Comparison of ENCODE assay signal across 13 mouse cellular contexts in genomic region chr16:90533119-90533673, GRCm38 (mm10).
DNase-seq lines count a peak whose midpoint lies in the region; ATAC-seq lines count a peak whose summit lies in the region.
"Had no signal": no experiment of that assay in that cellular context is flagged by ENCODE, and none has a peak within 500 bp of the region (broad histone marks: within the 10 kb centered on the region; RNA-seq: fewer than 3 reads in every experiment).

No protein-coding gene starts in this region.

- DNase-seq in heart, embryonic 10.5 days (ENCODE audit: low spot score) = no peak
- peak; percentile 81 for DNase-seq in NIH3T3 (ENCODE audit: low read depth)
- DNase-seq in embryonic facial prominence, embryonic 11.5 days (ENCODE audit: low spot score) = peak; percentile 78
- DNase-seq in urinary bladder, postnatal 10 days (ENCODE audit: low spot score) = no peak
- no peak for DNase-seq in midbrain, embryonic 10.5 days (ENCODE audit: low spot score)
- DNase-seq: cerebellum, adult 9-10 months; heart, postnatal 4 days; liver; lung, postnatal 10 days had no signal

- no peak for ATAC-seq in heart, embryonic 11.5 days (replicated peaks; ENCODE audit: insufficient number of reproducible peaks, low FRiP score, low TSS enrichment)
- peak; percentile 36; the same call in 1 of the 2 replicates for ATAC-seq in embryonic facial prominence, embryonic 11.5 days (replicated peaks; ENCODE audit: insufficient number of reproducible peaks, low FRiP score, low TSS enrichment, low read depth)
- ATAC-seq in limb, embryonic 12.5 days (ENCODE audit: insufficient number of reproducible peaks, insufficient read depth, low FRiP score, low TSS enrichment, low read depth) = peak; percentile 18
- ATAC-seq: intestine, embryonic 15.5 days had no signal

- no peaks in the 10 kb centered on the region for H3K36me3 ChIP-seq in heart, embryonic 10.5 days
- H3K36me3 ChIP-seq in heart, embryonic 11.5 days (ENCODE audit: control insufficient read depth, insufficient read depth, low read length) = no peaks in the 10 kb centered on the region
- no peaks in the 10 kb centered on the region for H3K36me3 ChIP-seq in embryonic facial prominence, embryonic 11.5 days (replicated peaks; ENCODE audit: control insufficient read depth, insufficient read depth, low read depth, low read length)
- no peaks in the 10 kb centered on the region for H3K36me3 ChIP-seq in limb, embryonic 12.5 days
- no peaks in the 10 kb centered on the region for H3K36me3 ChIP-seq in midbrain, embryonic 10.5 days
- H3K36me3 ChIP-seq: intestine, embryonic 15.5 days had no signal

- 0 out of 2 replicates have a peak overlapping the region, but pooled peaks have one; percentile 6 for H3K27ac ChIP-seq in heart, embryonic 10.5 days
- no peak overlapping the region for H3K27ac ChIP-seq in heart, embryonic 11.5 days (ENCODE audit: low read depth, low read length)
- H3K27ac ChIP-seq in embryonic facial prominence, embryonic 11.5 days (replicated peaks; ENCODE audit: low read depth, low read length) = no peak overlapping the region
- H3K27ac ChIP-seq in limb, embryonic 12.5 days = peak overlapping the region; percentile 85
- no peak overlapping the region for H3K27ac ChIP-seq in midbrain, embryonic 10.5 days (replicated peaks)
- H3K27ac ChIP-seq: intestine, embryonic 15.5 days had no signal

- H3K4me3 ChIP-seq in heart, embryonic 10.5 days = no peak overlapping the region
- no peak overlapping the region for H3K4me3 ChIP-seq in heart, embryonic 11.5 days (ENCODE audit: low read depth, low read length)
- no peak overlapping the region for H3K4me3 ChIP-seq in embryonic facial prominence, embryonic 11.5 days (ENCODE audit: low read depth, low read length)
- no peak overlapping the region for H3K4me3 ChIP-seq in limb, embryonic 12.5 days (replicated peaks)
- H3K4me3 ChIP-seq in midbrain, embryonic 10.5 days = no peak overlapping the region
- H3K4me3 ChIP-seq: intestine, embryonic 15.5 days had no signal

- 76% methylated on average over 10 of the region's 10 CpGs for WGBS in heart, embryonic 10.5 days
- WGBS in heart, embryonic 11.5 days (ENCODE audit: insufficient replicate concordance) = 76% methylated on average over 10 of the region's 10 CpGs
- 23% methylated on average over 10 of the region's 10 CpGs for WGBS in embryonic facial prominence, embryonic 11.5 days
- WGBS in limb, embryonic 12.5 days = 5% methylated on average over 10 of the region's 10 CpGs
- WGBS in midbrain, embryonic 10.5 days = 70% methylated on average over 10 of the region's 10 CpGs

- no peak overlapping the region for H3K9ac ChIP-seq in heart, embryonic 11.5 days (ENCODE audit: low read depth, low read length)
- H3K9ac ChIP-seq in embryonic facial prominence, embryonic 11.5 days (replicated peaks; ENCODE audit: low read length) = no peak overlapping the region
- no peak overlapping the region for H3K9ac ChIP-seq in limb, embryonic 12.5 days (replicated peaks)
- H3K9ac ChIP-seq: intestine, embryonic 15.5 days had no signal

- no peak overlapping the region for H3K4me2 ChIP-seq in heart, embryonic 11.5 days
- H3K4me2 ChIP-seq in embryonic facial prominence, embryonic 11.5 days (ENCODE audit: low read depth, low read length) = no peak overlapping the region
- H3K4me2 ChIP-seq in limb, embryonic 12.5 days = peak overlapping the region; percentile 26
- H3K4me2 ChIP-seq: intestine, embryonic 15.5 days; midbrain, embryonic 11.5 days had no signal

- H3K4me1 ChIP-seq in heart, embryonic 10.5 days = 0 out of 2 replicates have a peak, but pooled peaks cover 4% of the 10 kb centered on the region
- H3K4me1 ChIP-seq in heart, embryonic 11.5 days (ENCODE audit: control insufficient read depth, insufficient read depth, low read length) = no peaks in the 10 kb centered on the region
- H3K4me1 ChIP-seq in embryonic facial prominence, embryonic 11.5 days (ENCODE audit: control insufficient read depth, insufficient read depth, low read length) = no peaks in the 10 kb centered on the region
- H3K4me1 ChIP-seq in limb, embryonic 12.5 days (replicated peaks) = peaks cover 19% of the 10 kb centered on the region
- H3K4me1 ChIP-seq in midbrain, embryonic 10.5 days = 0 out of 2 replicates have a peak, but pooled peaks cover 4% of the 10 kb centered on the region
- H3K4me1 ChIP-seq: intestine, embryonic 15.5 days had no signal

- H3K9me3 ChIP-seq in heart, embryonic 10.5 days = no peaks in the 10 kb centered on the region
- no peaks in the 10 kb centered on the region for H3K9me3 ChIP-seq in heart, embryonic 11.5 days (replicated peaks; ENCODE audit: control insufficient read depth, low read length)
- H3K9me3 ChIP-seq in embryonic facial prominence, embryonic 11.5 days (replicated peaks; ENCODE audit: control insufficient read depth, low read length) = no peaks in the 10 kb centered on the region
- peaks cover 3% of the 10 kb centered on the region; the same call in 1 of the 2 replicates for H3K9me3 ChIP-seq in limb, embryonic 12.5 days
- no peaks in the 10 kb centered on the region for H3K9me3 ChIP-seq in midbrain, embryonic 10.5 days (replicated peaks)
- H3K9me3 ChIP-seq: intestine, embryonic 15.5 days had no signal

- H3K27me3 ChIP-seq in heart, embryonic 10.5 days (ENCODE audit: insufficient read depth, poor library complexity, severe bottlenecking) = no peaks in the 10 kb centered on the region
- no peaks in the 10 kb centered on the region for H3K27me3 ChIP-seq in heart, embryonic 11.5 days (ENCODE audit: control insufficient read depth, insufficient read depth, low read length)
- H3K27me3 ChIP-seq in embryonic facial prominence, embryonic 11.5 days (ENCODE audit: control insufficient read depth, insufficient read depth, low read length) = no peaks in the 10 kb centered on the region
- H3K27me3 ChIP-seq in limb, embryonic 12.5 days = no peaks in the 10 kb centered on the region
- no peaks in the 10 kb centered on the region for H3K27me3 ChIP-seq in midbrain, embryonic 10.5 days (ENCODE audit: low read depth, poor library complexity, severe bottlenecking)
- H3K27me3 ChIP-seq: intestine, embryonic 15.5 days had no signal

Comparison
In these comparisons a context has a peak if more than half of its experiments do, and no peak if none do; other contexts are left out.
1. H3K27ac ChIP-seq: peak in heart, embryonic 10.5 days (single experiment) and limb, embryonic 12.5 days (single experiment); none in heart, embryonic 11.5 days (single experiment), embryonic facial prominence, embryonic 11.5 days (single experiment) and midbrain, embryonic 10.5 days (single experiment).
2. DNase-seq: peak in NIH3T3 (single experiment) and embryonic facial prominence, embryonic 11.5 days (single experiment); none in heart, embryonic 10.5 days (single experiment), urinary bladder, postnatal 10 days (single experiment) and midbrain, embryonic 10.5 days (single experiment).